Mouse (Mus musculus) kidney, embryonic 14.5 days (tissue): ENCODE results near the gene Vmn1r234. TPM values are rescaled to one million over a fixed set of nuclear protein-coding genes. Genes with fewer than 3 reads are reported as not detected.
"Not testable (repeated sequence)": the region's sequence is repeated elsewhere in the genome, so short reads cannot be mapped to it uniquely, and the experiment has no call there.

Experiments
- ATAC-seq: fragments of 200-750 bp; cut with Nextera tagmentation; 2 replicates; pipeline ENCODE4 v1.8.0; 2017; ENCODE audit warnings: moderate number of reproducible peaks, mild to moderate bottlenecking, moderate TSS enrichment, moderate library complexity; ENCODE audit not compliant: low FRiP score, low TSS enrichment
- H3K27ac ChIP-seq: fragments of 300-500 bp; sonication (generic); 2 replicates; pipeline ENCODE4 v1.5.1; 2014; ENCODE audit warnings: low read depth, mild to moderate bottlenecking, low read length, moderate library complexity, mixed read lengths
- H3K27me3 ChIP-seq: fragments of 300-500 bp; sonication (generic); 2 replicates; pipeline ENCODE4 v1.6.1; 2014; ENCODE audit warnings: mild to moderate bottlenecking, low read length; ENCODE audit not compliant: control insufficient read depth, insufficient read depth
- H3K36me3 ChIP-seq: fragments of 300-500 bp; sonication (generic); 2 replicates; pipeline ENCODE4 v1.6.1; 2014; ENCODE audit warnings: low read length, mixed read lengths; ENCODE audit not compliant: control insufficient read depth, insufficient read depth
- H3K4me1 ChIP-seq: fragments of 300-500 bp; sonication (generic); 2 replicates; pipeline ENCODE4 v1.6.1; 2014; ENCODE audit warnings: low read length, mixed read lengths; ENCODE audit not compliant: control insufficient read depth, insufficient read depth
- H3K4me2 ChIP-seq: fragments of 300-500 bp; sonication (generic); replicated peaks from 2 replicates; pipeline ENCODE4 v1.6.1; 2014; ENCODE audit warnings: low read depth, mild to moderate bottlenecking, low read length
- H3K4me3 ChIP-seq: fragments of 300-500 bp; sonication (generic); 2 replicates; pipeline ENCODE4 v1.5.1; 2014; ENCODE audit warnings: mild to moderate bottlenecking, low read length
- H3K9ac ChIP-seq: fragments of 300-500 bp; sonication (generic); 2 replicates; pipeline ENCODE4 v1.6.1; 2014; ENCODE audit warnings: low read depth, mild to moderate bottlenecking, low read length, moderate library complexity
- H3K9me3 ChIP-seq: fragments of 300-500 bp; sonication (generic); 2 replicates; pipeline ENCODE4 v1.6.1; 2016; ENCODE audit warnings: low read length; ENCODE audit not compliant: control insufficient read depth
- WGBS: fragments of 180-500 bp; shearing (Covaris S2); extraction: QIAGEN DNeasy Blood & Tissue Kit; methylation state at CpG from one replicate; pipeline ENCODE4 v1.1.7; 2014; 5-methylcytosine and 5-hydroxymethylcytosine counted together
- microRNA-seq: library from miRNA; unstranded; fragments of <30 nt; microRNA quantifications from one replicate; pipeline ENCODE4, GENCODE M21; 2016
- polyA plus RNA-seq: library from polyadenylated mRNA; unstranded; fragments of >200 nt; fragmentation: Nextera tagmentation; extraction: Ambion mirVana; gene quantifications from 2 replicates; pipeline ENCODE4 v1.2.1, GENCODE M21; 2014

Vmn1r234 gene
- not detected in 2 replicates for polyA plus RNA-seq

DNA sequence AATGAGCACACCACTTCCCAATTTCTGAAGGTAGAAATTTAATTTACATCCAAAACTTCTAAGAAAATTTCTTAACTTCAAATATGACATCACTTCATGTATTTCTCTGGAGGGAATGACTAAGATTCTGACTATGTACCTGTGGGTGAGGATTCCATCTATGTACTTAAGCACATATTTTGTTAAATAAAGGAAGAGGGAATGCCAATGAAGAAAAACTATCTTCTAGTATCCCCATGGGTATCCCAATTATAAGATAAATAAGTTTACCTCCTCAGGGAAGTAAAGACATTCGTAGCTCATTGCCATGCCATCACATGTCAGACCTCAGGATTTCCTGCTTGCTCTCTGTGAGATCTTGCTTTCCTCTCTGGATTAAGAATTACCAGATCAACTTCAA is at the start of gene Vmn1r234:
Gene Vmn1r234, plus strand, starts transcription at position 301 of the 400 bp plus-strand sequence.
- ATAC-seq = no peak
- WGBS = 87% methylated on average over 1 of the region's 1 CpGs
- no peaks in the 10 kb centered on the region for H3K9me3 ChIP-seq

DNA sequence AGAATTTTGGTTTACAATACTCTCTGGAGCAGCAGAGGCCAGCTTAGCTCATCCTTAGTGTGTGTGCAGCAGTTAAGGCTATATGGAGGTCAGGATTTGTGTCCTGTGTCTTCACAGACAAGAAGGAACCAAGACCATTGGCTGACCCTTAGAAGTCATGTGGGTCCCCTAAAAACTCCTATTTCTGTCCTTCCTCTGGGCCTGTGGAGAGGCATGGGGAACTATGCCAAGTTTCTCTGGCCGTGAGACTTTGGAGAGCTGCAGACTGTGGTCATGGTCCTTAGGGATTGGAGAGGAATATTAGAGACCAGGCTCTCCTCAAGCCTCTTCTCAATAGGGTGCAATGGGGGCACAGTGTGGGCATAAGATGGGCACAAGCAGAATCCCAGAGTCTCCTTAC is 14.8 kb upstream of the Vmn1r234 start:
- H3K9ac ChIP-seq, H3K4me1 ChIP-seq, H3K4me3 ChIP-seq, H3K27ac ChIP-seq, H3K36me3 ChIP-seq, ATAC-seq, H3K4me2 ChIP-seq, H3K9me3 ChIP-seq, H3K27me3 ChIP-seq: not testable (repeated sequence)
- WGBS = 71% methylated on average over 1 of the region's 1 CpGs

More for the DNA sequence above, at the start of gene Vmn1r234:
- Histone ChIP-seq H3K27me3 (no peaks in the 10 kb centered on the region), H3K4me2 (no peak within 1 kb of the TSS), H3K4me3 (no peak within 1 kb of the TSS), H3K36me3 (no peaks in the 10 kb centered on the region), H3K9ac (no peak within 1 kb of the TSS), H3K4me1 (no peaks in the 10 kb centered on the region), H3K27ac (no peak within 1 kb of the TSS)

DNA sequence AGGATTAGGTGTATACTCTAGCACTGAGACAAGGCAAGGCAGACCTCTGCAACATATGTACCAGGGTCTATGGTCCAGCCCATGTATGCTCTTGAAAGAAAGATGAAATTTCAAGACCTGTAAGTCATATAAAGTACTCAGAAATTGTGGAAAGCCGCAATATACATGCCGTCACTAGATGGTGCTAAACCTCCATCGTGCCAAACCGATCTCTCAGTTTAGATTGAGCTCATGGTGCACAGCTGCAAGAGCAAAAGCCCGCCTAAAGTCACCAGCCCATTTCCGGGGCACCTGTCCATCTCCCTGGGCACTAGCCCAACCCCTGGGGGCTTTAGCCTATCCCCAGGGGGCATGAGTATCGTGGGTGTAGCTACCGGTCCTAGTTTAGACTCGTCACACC is 5.8 kb downstream of the Vmn1r234 start:
- no peaks in the 10 kb centered on the region for H3K36me3 ChIP-seq
- no peak overlapping the region for H3K4me2 ChIP-seq
- H3K9ac ChIP-seq = no peak overlapping the region
- no peak overlapping the region for H3K27ac ChIP-seq
- no peaks in the 10 kb centered on the region for H3K27me3 ChIP-seq
- no peak overlapping the region for H3K4me3 ChIP-seq
- ATAC-seq = no peak
- no peaks in the 10 kb centered on the region for H3K9me3 ChIP-seq
- 28% methylated on average over 9 of the region's 9 CpGs for WGBS
- H3K4me1 ChIP-seq = no peaks in the 10 kb centered on the region

DNA sequence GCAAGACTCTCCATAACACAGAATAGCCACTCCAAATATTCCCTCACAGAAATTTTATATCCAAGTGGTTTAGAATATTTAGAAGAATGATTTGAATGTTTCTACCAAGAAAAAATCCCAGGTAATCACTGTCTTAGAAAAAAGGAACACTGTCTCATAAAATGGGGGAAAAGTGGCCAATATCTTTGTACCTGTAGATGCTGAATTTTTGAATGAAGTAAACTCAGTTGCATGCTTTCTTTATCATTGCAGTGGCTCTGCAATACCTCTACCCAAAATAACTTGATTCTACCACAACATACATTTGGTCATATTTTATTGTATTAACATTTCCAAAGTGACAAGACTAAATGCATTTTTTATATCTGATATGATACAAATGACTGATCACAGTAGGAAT is 30.2 kb downstream of the Vmn1r234 start, which contains the start of gene Vmn1r235:
Gene Vmn1r235, plus strand, starts transcription at position 301 of the 400 bp plus-strand sequence.
- Histone ChIP-seq H3K9ac (no peak within 1 kb of the TSS), H3K36me3 (no peaks in the 10 kb centered on the region), H3K4me3 (no peak within 1 kb of the TSS), H3K4me1 (no peaks in the 10 kb centered on the region), H3K4me2 (no peak within 1 kb of the TSS), H3K27ac (no peak within 1 kb of the TSS), H3K27me3 (no peaks in the 10 kb centered on the region), H3K9me3 (no peaks in the 10 kb centered on the region)
- no peak for ATAC-seq

DNA sequence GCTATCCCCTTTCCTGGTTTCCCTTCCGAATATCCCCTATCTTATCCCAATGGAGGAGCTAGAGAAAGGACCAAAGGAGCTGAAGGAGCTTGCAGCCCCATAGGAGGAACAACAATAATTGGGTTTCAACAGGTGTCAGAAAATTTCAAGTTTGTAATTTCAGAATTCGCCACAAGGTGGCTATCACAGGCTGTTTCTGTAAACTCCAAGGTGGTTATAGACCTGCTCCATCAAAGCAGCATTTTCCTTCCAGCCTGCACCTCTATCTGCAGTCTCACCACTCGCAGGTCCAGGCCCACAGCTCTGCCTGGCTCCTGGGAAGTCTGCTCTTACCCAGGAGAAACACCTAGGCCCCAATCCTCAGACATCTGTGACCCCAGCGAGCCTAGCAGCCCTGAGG is 46.2 kb downstream of the Vmn1r234 start:
- Histone ChIP-seq H3K27me3 (no peaks in the 10 kb centered on the region; the same call in 1 of the 2 replicates), H3K27ac (no peak overlapping the region), H3K4me2 (no peak overlapping the region), H3K36me3 (no peaks in the 10 kb centered on the region), H3K4me1 (no peaks in the 10 kb centered on the region), H3K9ac (no peak overlapping the region), H3K9me3 (no peaks in the 10 kb centered on the region), H3K4me3 (no peak overlapping the region)
- ATAC-seq = 0 out of 2 replicates have a peak, but pooled peaks have one; percentile 57
- WGBS = 17% methylated on average over 4 of the region's 4 CpGs

DNA sequence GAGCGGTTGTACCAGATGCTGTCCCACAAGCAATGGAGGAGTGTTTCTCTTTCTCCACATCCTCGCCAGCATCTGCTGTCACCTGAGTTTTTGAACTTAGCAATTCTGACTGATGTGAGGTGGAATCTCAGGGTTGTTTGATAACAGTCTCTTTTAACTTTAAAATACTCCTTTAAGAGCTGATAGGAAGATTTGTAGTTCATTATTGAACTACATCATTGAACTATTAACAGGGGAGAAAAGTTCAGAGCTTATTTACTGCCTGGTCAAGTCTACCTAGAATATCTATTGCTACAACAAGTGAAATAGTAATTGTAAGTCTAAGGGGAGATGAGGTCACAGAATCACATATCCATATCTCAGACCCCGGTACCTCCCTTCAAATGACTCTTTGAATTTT is 56.8 kb downstream of the Vmn1r234 start, which contains the start of gene Vmn1r236:
Gene Vmn1r236, plus strand, starts transcription at position 301 of the 400 bp plus-strand sequence.
- ATAC-seq = no peak
- Histone ChIP-seq H3K4me3 (no peak within 1 kb of the TSS), H3K9ac (no peak within 1 kb of the TSS), H3K36me3 (no peaks in the 10 kb centered on the region), H3K27me3 (no peaks in the 10 kb centered on the region), H3K27ac (no peak within 1 kb of the TSS), H3K4me1 (no peaks in the 10 kb centered on the region), H3K9me3 (no peaks in the 10 kb centered on the region), H3K4me2 (no peak within 1 kb of the TSS)
- WGBS = 81% methylated on average over 3 of the region's 3 CpGs

DNA sequence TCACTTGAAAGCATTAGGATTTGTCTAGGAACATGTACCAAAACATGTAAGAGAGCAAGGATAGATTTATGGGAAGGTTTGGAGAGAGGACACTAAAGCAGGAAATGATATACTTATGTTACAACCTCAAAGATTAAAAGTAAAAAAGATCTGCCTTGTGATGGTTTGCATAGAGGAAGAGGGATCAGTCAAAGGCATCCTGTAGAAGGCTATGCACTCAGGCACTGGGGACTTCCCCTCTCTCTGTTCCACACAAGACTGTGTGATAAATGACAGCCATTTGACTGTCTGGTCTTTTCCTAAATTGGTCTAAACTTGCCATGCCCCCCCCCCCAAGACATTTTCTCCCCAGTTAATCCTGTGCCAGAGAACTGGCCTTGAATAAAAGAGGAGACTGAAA is 58.5 kb downstream of the Vmn1r234 start:
- no peaks in the 10 kb centered on the region for H3K27me3 ChIP-seq
- H3K9me3 ChIP-seq = no peaks in the 10 kb centered on the region
- H3K4me3 ChIP-seq = no peak overlapping the region
- H3K27ac ChIP-seq = no peak overlapping the region
- H3K36me3 ChIP-seq = no peaks in the 10 kb centered on the region
- no peak overlapping the region for H3K9ac ChIP-seq
- no peaks in the 10 kb centered on the region for H3K4me1 ChIP-seq
- no peak overlapping the region for H3K4me2 ChIP-seq
- ATAC-seq = no peak

Small RNAs within 50 kb of the gene (microRNA-seq; reads per million reads assigned to microRNA genes)
- gene Gm26384 = not detected

Other genes with a start within 250 kb of the Vmn1r234 start
- not detected in 2 replicates for gene Vmn1r233, start 229.6 kb upstream of the Vmn1r234 start, polyA plus RNA-seq
- 16.7 and 17.2 TPM in 2 replicates for gene Zfp160, start 217.2 kb upstream of the Vmn1r234 start, polyA plus RNA-seq
- not detected in 2 replicates for gene Vmn1r235, start 30.3 kb downstream of the Vmn1r234 start, polyA plus RNA-seq
- not detected in 2 replicates for gene Vmn1r236, start 56.9 kb downstream of the Vmn1r234 start, polyA plus RNA-seq
- gene Vmn1r237, start 85.8 kb downstream of the Vmn1r234 start, polyA plus RNA-seq = not detected in 2 replicates
- gene Zfp677, start 157.7 kb downstream of the Vmn1r234 start, polyA plus RNA-seq = 3.8 and 4.2 TPM in 2 replicates
- gene Zfp54, start 197.1 kb downstream of the Vmn1r234 start, polyA plus RNA-seq = 5.8 and 6.9 TPM in 2 replicates
- 17.0 and 17.5 TPM in 2 replicates for gene Zfp51, start 224.3 kb downstream of the Vmn1r234 start, polyA plus RNA-seq